15 mouse cellular contexts compared by ENCODE assay signal in the genomic region with DNA sequence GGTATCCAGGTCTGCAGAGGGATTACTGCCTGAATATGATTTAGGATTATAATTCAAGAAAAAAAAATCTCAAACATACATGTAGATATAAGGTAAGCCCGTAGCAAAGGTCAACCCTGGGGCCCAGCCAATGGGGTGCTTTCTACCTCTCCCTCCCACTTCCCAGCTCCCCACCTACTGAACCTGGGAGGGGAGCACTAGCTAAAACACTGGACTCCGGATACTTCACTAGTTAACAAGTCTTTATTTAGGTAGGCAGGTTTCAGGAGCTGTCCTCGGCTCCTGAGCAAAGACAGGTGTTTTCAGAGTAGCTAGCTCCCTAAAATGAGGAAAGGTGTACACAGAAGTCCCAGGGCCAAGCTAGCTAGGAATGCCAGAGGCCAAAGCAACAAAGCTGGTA. TPM values are rescaled to one million over a fixed set of nuclear protein-coding genes. Genes with fewer than 3 reads are reported as not detected.
DNase-seq lines count a peak whose midpoint lies in the region; ATAC-seq and TF ChIP-seq lines count a peak whose summit lies in the region.
"Had no signal": no experiment of that assay in that cellular context is flagged by ENCODE, and none has a peak within 500 bp of the region (broad histone marks: within the 10 kb centered on the region; RNA-seq: fewer than 3 reads in every experiment).

No protein-coding gene starts in this region.

- peak overlapping the region; percentile 92 for H3K4me2 ChIP-seq in liver, embryonic 12.5 days
- H3K4me2 ChIP-seq in hindbrain, embryonic 13.5 days = peak overlapping the region; percentile 97; the same call in 1 of the 2 replicates
- peak overlapping the region; percentile 89; the same call in 1 of the 2 replicates for H3K4me2 ChIP-seq in limb, embryonic 14.5 days (replicated peaks; ENCODE audit: low read depth, low read length, severe bottlenecking)
- H3K4me2 ChIP-seq in midbrain, postnatal 0 days (ENCODE audit: low read depth, low read length, poor library complexity, severe bottlenecking) = no peak overlapping the region

- peak overlapping the region; percentile 73 for H3K27ac ChIP-seq in liver, embryonic 12.5 days
- H3K27ac ChIP-seq in hindbrain, embryonic 13.5 days = peak overlapping the region; percentile 91; the same call in 1 of the 2 replicates
- H3K27ac ChIP-seq in limb, embryonic 14.5 days (replicated peaks; ENCODE audit: low read depth, low read length) = no peak overlapping the region
- peak overlapping the region; percentile 71 for H3K27ac ChIP-seq in midbrain, postnatal 0 days (ENCODE audit: low read depth, low read length)

- no peak for DNase-seq in liver
- DNase-seq in limb, embryonic 14.5 days (ENCODE audit: low spot score) = no peak
- DNase-seq in midbrain, postnatal 0 days (ENCODE audit: low spot score) = no peak
- DNase-seq in adipocyte (ENCODE audit: low spot score) = no peak
- no peak for DNase-seq in urinary bladder, adult 2 months (ENCODE audit: low spot score)
- DNase-seq: cerebellum, adult 11 months; heart, postnatal 4 days; layer of hippocampus, adult 9-11 months; left cerebral cortex, postnatal 4 days; thymus, postnatal 36 days had no signal

- peaks cover 57% of the 10 kb centered on the region for H3K4me1 ChIP-seq in liver, embryonic 12.5 days
- H3K4me1 ChIP-seq in hindbrain, embryonic 13.5 days (replicated peaks) = peaks cover 29% of the 10 kb centered on the region
- H3K4me1 ChIP-seq in limb, embryonic 14.5 days (ENCODE audit: control insufficient read depth, insufficient read depth, low read length) = peaks cover 12% of the 10 kb centered on the region
- peaks cover 6% of the 10 kb centered on the region; the same call in 1 of the 2 replicates for H3K4me1 ChIP-seq in midbrain, postnatal 0 days (ENCODE audit: insufficient read depth, low read length)

- no peaks in the 10 kb centered on the region for H3K27me3 ChIP-seq in liver, embryonic 12.5 days (replicated peaks)
- H3K27me3 ChIP-seq in hindbrain, embryonic 13.5 days = no peaks in the 10 kb centered on the region
- H3K27me3 ChIP-seq in limb, embryonic 14.5 days (ENCODE audit: control insufficient read depth, insufficient read depth, low read length) = no peaks in the 10 kb centered on the region
- H3K27me3 ChIP-seq in midbrain, postnatal 0 days (ENCODE audit: insufficient read depth, low read length) = no peaks in the 10 kb centered on the region

- TF ChIP-seq POLR2A in limb, embryonic 14.5 days (IDR thresholded peaks at IDR 0.05; ENCODE audit: borderline replicate concordance, extremely low read depth, insufficient read depth, insufficient read length) = no peak

- no peaks in the 10 kb centered on the region for H3K9me3 ChIP-seq in liver, embryonic 12.5 days (replicated peaks)
- H3K9me3 ChIP-seq in hindbrain, embryonic 13.5 days = no peaks in the 10 kb centered on the region
- no peaks in the 10 kb centered on the region for H3K9me3 ChIP-seq in limb, embryonic 14.5 days (ENCODE audit: control insufficient read depth, low read length)
- no peaks in the 10 kb centered on the region for H3K9me3 ChIP-seq in midbrain, postnatal 0 days (ENCODE audit: low read length)

- H3K9ac ChIP-seq in liver, embryonic 12.5 days = no peak overlapping the region
- H3K9ac ChIP-seq in hindbrain, embryonic 13.5 days = peak overlapping the region; percentile 79; the same call in 1 of the 2 replicates
- H3K9ac ChIP-seq in limb, embryonic 14.5 days (ENCODE audit: low read depth, low read length, severe bottlenecking) = no peak overlapping the region
- H3K9ac ChIP-seq in midbrain, postnatal 0 days (replicated peaks; ENCODE audit: low read length, poor library complexity, severe bottlenecking) = no peak overlapping the region

- H3K36me3 ChIP-seq in liver, embryonic 12.5 days = peaks cover 26% of the 10 kb centered on the region
- H3K36me3 ChIP-seq in hindbrain, embryonic 13.5 days = peaks cover 25% of the 10 kb centered on the region
- peaks cover 21% of the 10 kb centered on the region for H3K36me3 ChIP-seq in limb, embryonic 14.5 days (ENCODE audit: control insufficient read depth, insufficient read depth, low read length)
- peaks cover 20% of the 10 kb centered on the region for H3K36me3 ChIP-seq in midbrain, postnatal 0 days (ENCODE audit: insufficient read depth, low read length)

- TF ChIP-seq CTCF in midbrain, postnatal 0 days (IDR thresholded peaks at IDR 0.05) = no peak

- WGBS in liver, embryonic 12.5 days (ENCODE audit: insufficient replicate concordance) = 80% methylated on average over 3 of the region's 3 CpGs
- 85% methylated on average over 3 of the region's 3 CpGs for WGBS in hindbrain, embryonic 13.5 days
- WGBS in limb, embryonic 14.5 days = 85% methylated on average over 3 of the region's 3 CpGs
- WGBS in midbrain, postnatal 0 days = 91% methylated on average over 3 of the region's 3 CpGs

- no peak for ATAC-seq in liver, embryonic 12.5 days
- no peak for ATAC-seq in hindbrain, embryonic 13.5 days (ENCODE audit: low FRiP score)
- no peak for ATAC-seq in limb, embryonic 14.5 days (ENCODE audit: low FRiP score, low read depth)
- no peak for ATAC-seq in midbrain, postnatal 0 days (ENCODE audit: low FRiP score)

- H3K4me3 ChIP-seq in liver, embryonic 12.5 days = peak overlapping the region; percentile 76; the same call in 1 of the 2 replicates
- H3K4me3 ChIP-seq in hindbrain, embryonic 13.5 days = no peak overlapping the region
- no peak overlapping the region for H3K4me3 ChIP-seq in limb, embryonic 14.5 days (replicated peaks; ENCODE audit: low read length)
- no peak overlapping the region for H3K4me3 ChIP-seq in midbrain, postnatal 0 days (ENCODE audit: low read depth, low read length)

RNA-seq across cellular contexts. Expression of a gene that starts 0.9 kb away (rescaled TPM):
- polyA plus RNA-seq in liver, embryonic 12.5 days (2016; fragmentation: Nextera tagmentation; extraction: Ambion mirVana) = 39.1 and 39.4 TPM in 2 replicates
- polyA plus RNA-seq in hindbrain, embryonic 13.5 days (2015; fragmentation: Nextera tagmentation; extraction: Ambion mirVana) = 61.6 and 64.3 TPM in 2 replicates
- 76.4 and 85.1 TPM in 2 replicates for polyA plus RNA-seq in limb, embryonic 14.5 days (2012; rRNA removed)
- polyA plus RNA-seq in limb, embryonic 14.5 days (2014; fragmentation: Nextera tagmentation; extraction: Ambion mirVana) = 43.0 and 47.2 TPM in 2 replicates
- 23.5 and 25.2 TPM in 2 replicates for total RNA-seq in midbrain, postnatal 0 days (2014; rRNA removed)
- polyA plus RNA-seq in midbrain, postnatal 0 days (2015; fragmentation: Nextera tagmentation; extraction: Ambion mirVana) = 58.2 and 62.8 TPM in 2 replicates
- 42.6 and 51.9 TPM in 2 replicates for polyA plus RNA-seq in urinary bladder, adult 2 months (2012; rRNA removed)

RNA-seq across cellular contexts. Expression of a gene that starts 10.7 kb away (rescaled TPM):
- 24.3 and 26.2 TPM in 2 replicates for polyA plus RNA-seq in liver, embryonic 12.5 days (2016; fragmentation: Nextera tagmentation; extraction: Ambion mirVana)
- 0.47 and 0.66 TPM in 2 replicates for polyA plus RNA-seq in hindbrain, embryonic 13.5 days (2015; fragmentation: Nextera tagmentation; extraction: Ambion mirVana)
- polyA plus RNA-seq in limb, embryonic 14.5 days (2012; rRNA removed) = 7.0 and 8.9 TPM in 2 replicates
- polyA plus RNA-seq in limb, embryonic 14.5 days (2014; fragmentation: Nextera tagmentation; extraction: Ambion mirVana) = 7.8 and 8.9 TPM in 2 replicates
- 0.38 TPM in 1 of 2 replicates, not detected in the other for total RNA-seq in midbrain, postnatal 0 days (2014; rRNA removed)
- 0.28 TPM in 1 of 2 replicates, not detected in the other for polyA plus RNA-seq in midbrain, postnatal 0 days (2015; fragmentation: Nextera tagmentation; extraction: Ambion mirVana)
- polyA plus RNA-seq in urinary bladder, adult 2 months (2012; rRNA removed) = 4.2 and 4.4 TPM in 2 replicates
- total RNA-seq: gastrocnemius, adult 18-20 months had no signal

RNA-seq across cellular contexts. Expression of a gene that starts 11.2 kb away (rescaled TPM):
- polyA plus RNA-seq in liver, embryonic 12.5 days (2016; fragmentation: Nextera tagmentation; extraction: Ambion mirVana) = 0.93 and 1.3 TPM in 2 replicates
- polyA plus RNA-seq in hindbrain, embryonic 13.5 days (2015; fragmentation: Nextera tagmentation; extraction: Ambion mirVana) = 5.1 and 5.6 TPM in 2 replicates
- polyA plus RNA-seq in limb, embryonic 14.5 days (2012; rRNA removed) = 2.6 and 5.6 TPM in 2 replicates
- 1.4 and 1.8 TPM in 2 replicates for polyA plus RNA-seq in limb, embryonic 14.5 days (2014; fragmentation: Nextera tagmentation; extraction: Ambion mirVana)
- 4.4 and 6.6 TPM in 2 replicates for total RNA-seq in midbrain, postnatal 0 days (2014; rRNA removed)
- 6.7 and 6.9 TPM in 2 replicates for polyA plus RNA-seq in midbrain, postnatal 0 days (2015; fragmentation: Nextera tagmentation; extraction: Ambion mirVana)
- polyA plus RNA-seq in urinary bladder, adult 2 months (2012; rRNA removed) = 18.7 and 21.7 TPM in 2 replicates

RNA-seq across cellular contexts. Expression of a gene that starts 15.7 kb away (rescaled TPM):
- polyA plus RNA-seq in liver, embryonic 12.5 days (2016; fragmentation: Nextera tagmentation; extraction: Ambion mirVana) = 86.5 and 86.9 TPM in 2 replicates
- polyA plus RNA-seq in hindbrain, embryonic 13.5 days (2015; fragmentation: Nextera tagmentation; extraction: Ambion mirVana) = 128 and 130 TPM in 2 replicates
- polyA plus RNA-seq in limb, embryonic 14.5 days (2012; rRNA removed) = 229 and 261 TPM in 2 replicates
- 148 and 153 TPM in 2 replicates for polyA plus RNA-seq in limb, embryonic 14.5 days (2014; fragmentation: Nextera tagmentation; extraction: Ambion mirVana)
- total RNA-seq in midbrain, postnatal 0 days (2014; rRNA removed) = 96.1 and 116 TPM in 2 replicates
- polyA plus RNA-seq in midbrain, postnatal 0 days (2015; fragmentation: Nextera tagmentation; extraction: Ambion mirVana) = 95.2 and 104 TPM in 2 replicates
- polyA plus RNA-seq in urinary bladder, adult 2 months (2012; rRNA removed) = 243 and 277 TPM in 2 replicates

RNA-seq across cellular contexts. Expression of a gene that starts 20.3 kb away (rescaled TPM):
- 0.06 and 0.07 TPM in 2 replicates for polyA plus RNA-seq in liver, embryonic 12.5 days (2016; fragmentation: Nextera tagmentation; extraction: Ambion mirVana)
- polyA plus RNA-seq in hindbrain, embryonic 13.5 days (2015; fragmentation: Nextera tagmentation; extraction: Ambion mirVana) = 0.29 and 0.30 TPM in 2 replicates
- polyA plus RNA-seq in limb, embryonic 14.5 days (2012; rRNA removed) = 0.05 and 0.06 TPM in 2 replicates
- 0.10 TPM in 2 replicates for polyA plus RNA-seq in limb, embryonic 14.5 days (2014; fragmentation: Nextera tagmentation; extraction: Ambion mirVana)
- total RNA-seq in midbrain, postnatal 0 days (2014; rRNA removed) = not detected in 2 replicates
- 0.20 and 0.36 TPM in 2 replicates for polyA plus RNA-seq in midbrain, postnatal 0 days (2015; fragmentation: Nextera tagmentation; extraction: Ambion mirVana)
- polyA plus RNA-seq in urinary bladder, adult 2 months (2012; rRNA removed) = 0.30 and 0.31 TPM in 2 replicates
- total RNA-seq: gastrocnemius, adult 18-20 months; left cerebral cortex, postnatal 4 days had no signal
- polyA plus RNA-seq: heart, embryonic 11.5 days; stomach, postnatal 0 days had no signal
